Mouse (Mus musculus): ENCODE data around the gene Hist2h3c2.

The Hist2h3c2 gene

GRCm38 (mm10) chr3:96197129-96197749 is 41.7 kb downstream of the Hist2h3c2 start:
- peak; percentile 85 for DNase-seq (ENCODE audit: low read depth, low spot score)

- DNase-seq (ENCODE audit: low read depth, low spot score), result no peak
Observed at GRCm38 (mm10) chr3:96196437-96197128, 42.3 kb downstream of the Hist2h3c2 start.

- no peak for DNase-seq (ENCODE audit: low read depth, low spot score)
Observed at GRCm38 (mm10) chr3:96195616-96196313, 43.2 kb downstream of the Hist2h3c2 start.

GRCm38 (mm10) chr3:96194966-96195365 is 44.0 kb downstream of the Hist2h3c2 start:
- DNase-seq (ENCODE audit: low read depth, low spot score), result no peak

- DNase-seq (ENCODE audit: low read depth, low spot score), result no peak
Observed at GRCm38 (mm10) chr3:96192977-96193376, 46.0 kb downstream of the Hist2h3c2 start.

Measured in embryo, embryonic 11.5 days (tissue).